Mouse (Mus musculus): Measurements from ENCODE around the gene Srcin1. TPM values are rescaled to one million over a fixed set of nuclear protein-coding genes. Genes with fewer than 3 reads are reported as not detected.

Gene Srcin1
- polyA plus RNA-seq, 1 experiment from 2014 or later: 0.48 TPM

GRCm38 (mm10) chr11:97602223-97602622, 26.2 kb upstream of the Srcin1 start:
- 47% methylated on average over 6 of the region's 6 CpGs for WGBS
- no peaks in the 10 kb centered on the region for H3K36me3 ChIP-seq
- H3K4me2 ChIP-seq (replicated peaks): no peak overlapping the region

GRCm38 (mm10) chr11:97599104-97599503, 23.1 kb upstream of the Srcin1 start:
- Histone ChIP-seq H3K27me3 (peaks cover 5% of the 10 kb centered on the region; the same call in 1 of the 2 replicates), H3K9me3 (no peaks in the 10 kb centered on the region), H3K27ac (no peak overlapping the region), H3K4me2 (replicated peaks) (no peak overlapping the region), H3K4me3 (no peak overlapping the region), H3K36me3 (no peaks in the 10 kb centered on the region), H3K4me1 (no peaks in the 10 kb centered on the region), H3K9ac (no peak overlapping the region)
- no peak for ATAC-seq (ENCODE audit: low FRiP score, low read depth)
- WGBS: 85% methylated on average over 8 of the region's 8 CpGs

More at GRCm38 (mm10) chr11:97602223-97602622, 26.2 kb upstream of the Srcin1 start:
- H3K27ac ChIP-seq: no peak overlapping the region
- H3K4me3 ChIP-seq: no peak overlapping the region
- H3K4me1 ChIP-seq: 0 out of 2 replicates have a peak, but pooled peaks cover 3% of the 10 kb centered on the region
- no peak overlapping the region for H3K9ac ChIP-seq
- peaks cover 11% of the 10 kb centered on the region; the same call in 1 of the 2 replicates for H3K27me3 ChIP-seq
- H3K9me3 ChIP-seq: no peaks in the 10 kb centered on the region
- ATAC-seq (ENCODE audit: low FRiP score, low read depth): no peak

- Histone ChIP-seq H3K27ac (no peak overlapping the region), H3K9me3 (no peaks in the 10 kb centered on the region), H3K9ac (no peak overlapping the region), H3K4me1 (no peaks in the 10 kb centered on the region), H3K4me3 (no peak overlapping the region), H3K27me3 (peaks cover 5% of the 10 kb centered on the region; the same call in 1 of the 2 replicates), H3K36me3 (no peaks in the 10 kb centered on the region), H3K4me2 (replicated peaks) (no peak overlapping the region)
- no peak for ATAC-seq (ENCODE audit: low FRiP score, low read depth)
- 77% methylated on average over 10 of the region's 10 CpGs for WGBS
Measured at GRCm38 (mm10) chr11:97597945-97598691, 22.1 kb upstream of the Srcin1 start.

- H3K27me3 ChIP-seq: peaks cover 7% of the 10 kb centered on the region; the same call in 1 of the 2 replicates
Measured at GRCm38 (mm10) chr11:97594136-97594535, 18.1 kb upstream of the Srcin1 start.

GRCm38 (mm10) chr11:97591910-97592309, 15.9 kb upstream of the Srcin1 start:
- H3K27ac ChIP-seq: no peak overlapping the region
- H3K4me2 ChIP-seq (replicated peaks): no peak overlapping the region
- no peaks in the 10 kb centered on the region for H3K36me3 ChIP-seq
- H3K9ac ChIP-seq: no peak overlapping the region
- no peaks in the 10 kb centered on the region for H3K9me3 ChIP-seq
- peaks cover 7% of the 10 kb centered on the region; the same call in 1 of the 2 replicates for H3K27me3 ChIP-seq
- ATAC-seq (ENCODE audit: low FRiP score, low read depth): no peak
- WGBS: 55% methylated on average over 5 of the region's 5 CpGs
- no peak overlapping the region for H3K4me3 ChIP-seq
- H3K4me1 ChIP-seq: peaks cover 15% of the 10 kb centered on the region

More at GRCm38 (mm10) chr11:97594136-97594535, 18.1 kb upstream of the Srcin1 start:
- ATAC-seq (ENCODE audit: low FRiP score, low read depth): no peak
- Histone ChIP-seq H3K4me3 (no peak overlapping the region), H3K27ac (no peak overlapping the region), H3K9me3 (no peaks in the 10 kb centered on the region), H3K36me3 (no peaks in the 10 kb centered on the region), H3K4me1 (peaks cover 13% of the 10 kb centered on the region), H3K4me2 (replicated peaks) (no peak overlapping the region), H3K9ac (no peak overlapping the region)
- whole genome bisulfite sequencing: 45% methylated on average over 6 of the region's 6 CpGs

GRCm38 (mm10) chr11:97590227-97590960, 14.4 kb upstream of the Srcin1 start:
- peaks cover 15% of the 10 kb centered on the region for H3K4me1 ChIP-seq
- peaks cover 7% of the 10 kb centered on the region; the same call in 1 of the 2 replicates for H3K27me3 ChIP-seq
- WGBS: 50% methylated on average over 24 of the region's 24 CpGs
- ATAC-seq (ENCODE audit: low FRiP score, low read depth): no peak
- no peak overlapping the region for H3K27ac ChIP-seq
- H3K9me3 ChIP-seq: no peaks in the 10 kb centered on the region
- no peak overlapping the region for H3K9ac ChIP-seq
- no peak overlapping the region for H3K4me2 ChIP-seq (replicated peaks)
- H3K4me3 ChIP-seq: no peak overlapping the region
- no peaks in the 10 kb centered on the region for H3K36me3 ChIP-seq

GRCm38 (mm10) chr11:97589216-97589615, 13.2 kb upstream of the Srcin1 start:
- Histone ChIP-seq H3K4me3 (no peak overlapping the region), H3K9ac (no peak overlapping the region), H3K4me2 (replicated peaks) (peak overlapping the region; percentile 35), H3K36me3 (no peaks in the 10 kb centered on the region), H3K9me3 (no peaks in the 10 kb centered on the region), H3K4me1 (peaks cover 15% of the 10 kb centered on the region), H3K27me3 (peaks cover 7% of the 10 kb centered on the region; the same call in 1 of the 2 replicates), H3K27ac (no peak overlapping the region)
- ATAC-seq (ENCODE audit: low FRiP score, low read depth): no peak
- 2% methylated on average over 10 of the region's 10 CpGs for WGBS

- Histone ChIP-seq H3K4me3 (no peak overlapping the region), H3K4me2 (replicated peaks) (no peak overlapping the region), H3K9me3 (no peaks in the 10 kb centered on the region), H3K36me3 (no peaks in the 10 kb centered on the region), H3K27me3 (peaks cover 9% of the 10 kb centered on the region; the same call in 1 of the 2 replicates), H3K27ac (no peak overlapping the region), H3K4me1 (peaks cover 15% of the 10 kb centered on the region), H3K9ac (no peak overlapping the region)
- WGBS: 56% methylated on average over 10 of the region's 10 CpGs
- ATAC-seq (ENCODE audit: low FRiP score, low read depth): no peak
Measured at GRCm38 (mm10) chr11:97585932-97586331, 9.9 kb upstream of the Srcin1 start.

GRCm38 (mm10) chr11:97584476-97584875, 8.5 kb upstream of the Srcin1 start:
- Histone ChIP-seq H3K9ac (no peak overlapping the region), H3K9me3 (no peaks in the 10 kb centered on the region), H3K4me3 (no peak overlapping the region), H3K4me1 (peaks cover 5% of the 10 kb centered on the region), H3K27me3 (peaks cover 9% of the 10 kb centered on the region; the same call in 1 of the 2 replicates), H3K36me3 (no peaks in the 10 kb centered on the region), H3K4me2 (replicated peaks) (no peak overlapping the region), H3K27ac (no peak overlapping the region)
- WGBS: 75% methylated on average over 7 of the region's 7 CpGs
- no peak for ATAC-seq (ENCODE audit: low FRiP score, low read depth)

- H3K9ac ChIP-seq: no peak overlapping the region
- H3K4me3 ChIP-seq: no peak overlapping the region
- H3K4me2 ChIP-seq (replicated peaks): no peak overlapping the region
- H3K9me3 ChIP-seq: no peaks in the 10 kb centered on the region
- H3K36me3 ChIP-seq: no peaks in the 10 kb centered on the region
- 14% methylated on average over 10 of the region's 10 CpGs for WGBS
- peaks cover 27% of the 10 kb centered on the region for H3K4me1 ChIP-seq
- H3K27ac ChIP-seq: no peak overlapping the region
- peaks cover 55% of the 10 kb centered on the region for H3K27me3 ChIP-seq
- ATAC-seq (ENCODE audit: low FRiP score, low read depth): no peak
Measured at GRCm38 (mm10) chr11:97579088-97579857, 3.3 kb upstream of the Srcin1 start.

- H3K4me3 ChIP-seq: no peak overlapping the region
- no peak overlapping the region for H3K9ac ChIP-seq
- H3K4me1 ChIP-seq: peaks cover 36% of the 10 kb centered on the region
- no peaks in the 10 kb centered on the region for H3K36me3 ChIP-seq
- H3K27ac ChIP-seq: no peak overlapping the region
- 36% methylated on average over 2 of the region's 2 CpGs for WGBS
- H3K4me2 ChIP-seq (replicated peaks): no peak overlapping the region
- H3K9me3 ChIP-seq: no peaks in the 10 kb centered on the region
- peaks cover 65% of the 10 kb centered on the region for H3K27me3 ChIP-seq
- ATAC-seq (ENCODE audit: low FRiP score, low read depth): no peak
Measured at GRCm38 (mm10) chr11:97578286-97578685, 2.3 kb upstream of the Srcin1 start.
